Mouse (Mus musculus) adrenal gland, adult 2 months (tissue): ENCODE measurements at regions not wholly inside any gene's neighbourhood (a gene's known extent, or its start where the extent isn't known, plus 50 kb on each side); places are given as distances from the start of the nearest gene placed in this dataset.
"Not testable (repeated sequence)": the region's sequence is repeated elsewhere in the genome, so short reads cannot be mapped to it uniquely, and the experiment has no call there.

ENCODE experiments used
- DNase-seq: peaks from one replicate; pipeline ENCODE4 v3.0.0; 2021

DNA sequence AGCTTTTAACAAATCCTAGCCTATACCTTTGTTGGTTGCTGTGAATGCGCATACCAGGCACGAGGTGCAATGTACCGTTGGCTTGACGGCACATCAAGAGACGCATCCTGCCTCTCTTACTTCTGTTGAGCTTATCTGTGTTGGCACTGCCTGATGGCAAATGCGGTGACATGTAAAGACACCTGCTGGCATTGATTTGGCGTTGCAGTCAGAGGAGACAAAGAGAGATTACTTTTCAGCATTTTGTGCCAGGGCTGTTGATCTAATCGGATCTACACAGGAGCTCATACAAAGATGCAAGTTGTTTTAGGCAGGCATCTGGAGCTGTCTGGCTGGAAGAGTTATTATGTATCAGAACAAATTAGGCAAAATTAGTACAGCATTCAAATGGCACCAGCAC lies 331.5 kb upstream of the Cwc22 start:
- no peak for DNase-seq

DNA sequence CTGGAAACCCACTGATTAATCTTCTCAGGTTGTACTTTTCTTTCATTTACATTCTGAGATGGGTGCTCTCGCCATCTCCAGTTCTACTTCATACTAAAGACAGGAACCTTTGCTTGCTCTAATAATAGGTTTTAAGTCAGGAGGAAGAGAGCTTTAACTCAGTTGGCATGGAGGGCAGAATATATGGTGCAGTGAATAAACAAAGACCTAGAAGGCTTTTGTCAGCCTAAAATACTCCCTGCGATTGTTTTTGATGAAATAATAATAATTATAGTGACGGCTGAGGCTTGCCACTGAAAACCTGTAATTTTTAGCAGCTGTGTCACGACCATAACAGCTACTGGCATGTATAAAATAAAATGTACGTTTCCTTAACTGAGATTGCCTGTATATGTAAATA lies 327.9 kb upstream of the Cwc22 start:
- DNase-seq, result no peak

DNA sequence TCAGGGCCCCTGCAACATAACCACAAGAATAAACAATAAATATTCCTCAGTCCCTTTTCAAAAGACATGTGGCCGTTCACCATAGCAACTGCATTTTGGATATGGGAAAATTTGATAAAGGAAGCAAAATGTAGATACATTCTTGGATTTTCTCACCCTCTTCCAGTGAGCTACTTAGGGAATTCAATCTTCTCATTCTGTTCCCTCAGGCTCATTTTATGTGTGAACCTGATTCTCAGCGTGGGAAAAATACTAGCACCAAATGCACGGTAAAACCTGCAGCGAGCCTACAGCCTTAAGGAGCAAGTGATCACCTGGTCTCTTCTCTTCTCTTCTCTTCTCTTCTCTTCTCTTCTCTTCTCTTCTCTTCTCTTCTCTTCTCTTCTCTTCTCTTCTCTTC lies 322.5 kb upstream of the Cwc22 start:
- DNase-seq, result no peak

DNA sequence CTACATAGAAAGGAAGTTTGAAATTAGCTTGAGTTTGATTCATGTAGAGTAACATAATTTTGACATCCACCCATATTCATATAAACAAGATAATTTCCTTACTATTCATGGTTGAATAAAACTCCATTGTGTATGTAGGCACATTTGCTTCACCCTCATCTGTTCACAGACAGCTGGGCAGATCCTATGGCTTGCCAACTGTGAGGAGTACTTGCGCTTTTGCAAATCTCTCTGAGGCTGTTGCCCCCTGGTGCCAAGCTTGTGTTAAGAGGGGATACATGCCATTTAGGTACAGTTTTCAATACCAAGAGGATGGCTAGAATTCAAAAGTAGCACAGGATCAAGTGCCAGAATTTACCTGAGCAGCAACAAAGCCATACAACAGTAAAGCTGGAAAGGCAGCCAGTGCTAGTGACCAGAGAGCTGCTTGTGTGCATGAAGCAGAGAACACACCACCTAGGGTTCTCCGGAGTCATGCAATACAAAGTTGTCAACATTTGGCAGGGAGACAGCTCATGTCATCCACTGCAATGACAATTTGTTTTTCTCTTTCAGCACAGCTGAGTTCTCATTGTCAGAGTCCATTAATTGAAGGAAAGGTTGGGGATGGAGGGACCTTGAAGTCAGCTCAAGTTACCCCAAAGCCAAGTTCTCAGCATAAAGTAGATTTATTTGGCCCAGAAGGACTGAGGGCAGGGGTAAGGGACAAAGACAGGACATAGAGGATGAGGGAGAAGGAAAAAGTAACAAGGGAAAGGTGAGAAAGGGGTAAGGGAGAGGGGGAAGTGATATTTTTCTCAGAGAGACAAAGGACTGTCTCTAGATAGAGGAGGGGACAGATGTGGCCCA lies 321.6 kb upstream of the Cwc22 start:
- no peak for DNase-seq

DNA sequence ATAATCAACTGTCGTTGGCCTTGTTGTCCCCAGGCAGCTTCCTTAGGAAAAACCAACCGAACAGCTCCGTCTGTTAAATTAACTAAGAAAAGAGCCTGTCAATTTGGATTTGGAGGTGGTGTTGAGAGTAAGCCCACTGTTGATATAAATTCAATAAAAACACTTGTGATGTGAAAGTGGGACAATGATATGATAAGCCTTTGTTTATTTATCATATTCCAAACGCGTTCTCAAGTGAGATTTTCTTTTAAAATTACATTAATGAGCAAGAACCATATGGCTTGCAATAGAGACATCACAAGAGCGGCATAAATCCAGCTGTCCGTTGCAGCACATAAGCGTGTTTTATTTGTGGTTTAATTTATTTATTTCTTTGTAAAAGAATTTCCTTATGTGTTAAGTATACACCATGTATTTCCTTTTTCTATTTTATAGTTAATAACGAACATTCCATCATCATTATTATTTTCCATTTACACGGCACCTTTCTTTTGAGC lies 307.5 kb upstream of the Cwc22 start:
- DNase-seq, result no peak

DNA sequence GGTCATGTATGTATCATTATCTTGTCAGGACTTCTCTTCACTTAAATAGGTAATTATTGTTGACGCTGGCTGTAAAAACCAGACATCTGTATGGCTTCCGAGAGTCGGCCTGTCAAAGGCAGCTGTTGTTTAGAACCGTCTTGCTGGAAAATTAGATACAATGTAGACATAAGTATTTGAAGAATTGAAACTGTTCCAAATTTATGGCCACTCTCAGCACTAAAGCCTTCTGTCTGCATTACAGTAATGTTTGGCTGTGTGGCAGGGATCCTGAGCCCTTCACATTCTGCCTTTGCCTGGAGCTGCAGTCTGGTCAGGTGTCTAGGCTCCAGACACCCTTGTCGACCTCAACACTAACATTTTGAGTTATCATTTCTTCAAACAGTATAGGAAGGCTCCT lies 300.2 kb upstream of the Cwc22 start:
- DNase-seq, result no peak

DNA sequence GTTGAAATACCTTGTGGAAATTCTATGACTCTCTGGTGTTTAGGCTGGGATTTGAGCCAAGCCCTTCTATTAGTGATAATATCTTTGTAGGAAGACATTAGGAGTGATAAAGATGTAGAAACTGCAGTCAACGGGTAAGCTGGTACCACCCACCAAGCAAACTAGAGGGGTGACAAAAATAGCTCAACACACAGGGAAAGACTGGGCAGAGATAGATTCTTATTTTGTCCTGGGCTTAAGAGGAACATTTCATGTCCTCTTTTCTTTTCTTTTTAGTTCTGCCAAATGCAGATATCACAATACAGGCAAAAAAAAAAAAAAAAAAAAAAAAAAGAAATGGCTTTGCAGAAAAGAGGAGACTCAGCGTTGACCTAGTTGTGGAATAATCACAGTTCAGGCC lies 294.1 kb upstream of the Cwc22 start:
- no peak for DNase-seq

DNA sequence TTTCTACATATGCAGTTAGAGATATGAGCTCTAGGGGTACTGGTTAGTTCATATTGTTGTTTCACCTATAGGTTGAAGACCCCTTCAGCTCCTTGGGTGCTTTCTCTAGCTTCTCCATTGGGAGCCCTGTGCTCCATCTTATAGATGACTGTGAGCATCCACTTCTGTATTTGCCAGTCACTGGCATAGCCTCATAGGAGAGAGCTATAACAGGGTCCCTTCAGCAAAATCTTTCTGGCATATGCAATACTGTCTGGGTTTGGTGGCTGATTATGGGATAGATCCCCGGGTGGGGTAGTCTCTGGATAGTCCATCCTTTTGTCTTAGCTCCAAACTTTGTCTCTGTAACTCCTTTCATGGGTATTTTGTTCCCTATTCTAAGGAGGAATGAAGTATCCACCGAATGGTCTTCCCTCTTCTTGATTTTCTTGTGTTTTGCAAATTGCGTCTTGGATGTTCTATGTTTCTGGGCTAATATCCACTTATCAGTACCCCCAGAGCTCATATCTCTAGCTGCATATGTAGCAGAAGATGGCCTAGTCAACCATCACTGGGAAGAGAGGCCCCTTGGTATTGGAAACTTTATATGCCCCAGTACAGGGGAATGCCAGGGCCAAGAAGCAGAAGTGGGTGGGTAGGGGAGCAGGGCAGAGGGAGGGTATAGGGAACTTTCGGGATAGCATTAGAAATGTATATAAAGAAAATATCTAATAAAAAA lies 279.4 kb upstream of the Cwc22 start:
- DNase-seq, result not testable (repeated sequence)

DNA sequence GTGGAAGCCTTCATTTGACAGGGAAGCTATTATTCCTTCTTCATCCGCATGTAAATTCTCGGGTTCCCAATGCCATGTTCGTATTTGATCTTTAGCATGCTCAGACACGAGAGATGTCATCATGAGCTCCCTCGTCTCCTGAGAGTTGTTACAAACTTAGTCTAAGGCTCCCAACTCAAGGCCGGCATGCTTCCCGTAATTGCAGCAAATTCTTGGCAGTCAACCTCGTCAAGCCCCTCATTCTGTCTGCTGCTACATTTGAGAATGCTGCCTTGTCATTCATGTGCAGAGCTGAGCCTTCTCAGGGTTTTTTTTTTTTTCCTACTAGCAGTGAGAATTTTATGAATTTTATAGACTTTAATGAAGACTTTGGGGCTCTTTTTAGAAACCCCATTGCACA lies 268.3 kb upstream of the Cwc22 start:
- no peak for DNase-seq

DNA sequence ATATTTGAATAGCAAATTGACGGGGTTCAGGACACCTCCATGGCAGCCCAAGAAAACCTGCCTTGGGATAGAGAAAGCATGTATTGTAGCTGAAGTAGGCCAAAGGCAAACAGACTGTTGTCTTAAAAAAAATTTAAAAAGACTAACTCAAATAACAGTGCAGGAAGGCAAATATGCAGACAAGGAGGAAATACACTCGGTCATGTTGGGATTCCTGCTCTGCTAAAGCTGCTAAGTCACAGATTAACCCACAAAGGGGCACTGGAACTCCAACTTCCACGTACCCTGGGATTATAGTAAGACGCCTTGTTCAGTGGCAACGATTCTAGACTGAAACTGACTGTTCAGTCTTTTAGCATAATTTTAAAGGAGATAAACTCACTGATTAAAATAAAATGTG lies 258.9 kb upstream of the Cwc22 start:
- no peak for DNase-seq

DNA sequence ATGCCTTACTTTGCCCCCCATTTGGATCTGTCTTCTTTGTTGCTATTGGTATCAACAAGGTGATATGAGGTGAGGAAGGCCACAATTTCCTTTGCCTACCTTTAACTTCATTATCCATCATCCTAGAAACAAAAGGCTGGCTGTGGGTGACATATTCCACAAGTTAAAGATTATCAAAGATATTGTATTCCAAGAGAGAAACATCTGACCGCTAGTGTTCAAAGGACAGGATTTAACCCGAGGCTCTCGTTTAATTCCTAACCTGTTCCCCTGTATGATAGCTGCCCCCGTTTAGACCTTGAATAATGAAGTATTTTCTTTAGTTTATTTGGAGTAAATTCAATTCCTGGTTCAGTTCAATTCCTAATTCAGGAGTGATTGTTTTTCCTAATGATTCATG lies 249.8 kb upstream of the Cwc22 start:
- no peak for DNase-seq

DNA sequence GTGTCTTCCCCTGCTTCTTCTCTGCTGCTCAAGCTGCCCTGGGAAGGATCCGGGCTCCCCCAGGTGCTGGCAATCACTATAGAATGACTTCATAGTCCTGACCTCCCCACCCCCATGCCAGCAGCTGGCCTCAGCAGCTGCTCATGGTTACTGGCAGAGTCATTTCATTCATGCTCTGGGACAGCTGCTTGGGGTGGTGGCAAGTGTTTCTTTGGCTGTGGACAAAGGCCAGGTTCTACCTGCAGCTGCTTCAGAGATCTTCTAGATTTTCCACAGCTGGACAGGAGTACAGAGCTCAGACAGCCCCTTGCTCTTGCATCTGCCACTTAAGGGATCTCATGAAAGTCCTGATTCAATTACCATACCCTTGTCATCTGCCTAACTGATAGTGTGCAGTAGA lies 243.4 kb upstream of the Cwc22 start:
- DNase-seq, result no peak

DNA sequence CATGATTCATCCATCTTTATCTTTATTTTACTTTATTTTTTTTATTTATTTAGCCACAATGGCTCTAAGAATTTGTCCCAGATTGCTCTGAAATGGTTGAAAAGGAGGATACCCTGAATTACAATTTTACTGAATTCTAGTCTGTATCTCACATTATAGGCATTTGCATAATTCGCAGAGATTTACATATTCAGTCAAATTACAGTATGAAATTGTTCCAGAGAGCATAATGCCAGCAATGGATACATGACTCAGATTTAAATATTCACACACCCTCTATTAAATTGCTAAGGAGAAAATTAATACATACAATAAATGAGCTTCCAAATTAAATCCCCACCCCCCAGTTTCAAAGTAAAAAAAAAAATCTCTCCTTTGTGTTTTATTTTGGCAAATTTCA lies 238.8 kb upstream of the Cwc22 start:
- no peak for DNase-seq

DNA sequence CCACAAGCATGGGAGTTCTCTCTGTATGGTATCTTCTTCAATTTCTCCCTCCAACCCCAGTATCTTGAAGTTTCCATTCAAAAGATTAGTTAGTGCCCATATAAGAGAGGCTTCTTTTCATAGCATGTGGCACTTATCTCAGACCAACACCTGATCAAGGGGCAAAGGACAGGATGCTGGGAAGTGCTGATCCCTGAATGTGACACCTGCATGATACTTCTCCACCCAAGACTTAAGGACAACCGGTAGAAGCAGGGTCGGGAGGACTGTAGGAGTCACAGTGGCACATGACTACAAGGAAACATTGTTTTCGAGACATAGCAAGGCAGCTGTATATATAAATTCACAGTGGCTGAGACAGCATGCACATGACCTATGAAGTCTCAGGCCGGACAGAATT lies 227.6 kb upstream of the Cwc22 start:
- no peak for DNase-seq

DNA sequence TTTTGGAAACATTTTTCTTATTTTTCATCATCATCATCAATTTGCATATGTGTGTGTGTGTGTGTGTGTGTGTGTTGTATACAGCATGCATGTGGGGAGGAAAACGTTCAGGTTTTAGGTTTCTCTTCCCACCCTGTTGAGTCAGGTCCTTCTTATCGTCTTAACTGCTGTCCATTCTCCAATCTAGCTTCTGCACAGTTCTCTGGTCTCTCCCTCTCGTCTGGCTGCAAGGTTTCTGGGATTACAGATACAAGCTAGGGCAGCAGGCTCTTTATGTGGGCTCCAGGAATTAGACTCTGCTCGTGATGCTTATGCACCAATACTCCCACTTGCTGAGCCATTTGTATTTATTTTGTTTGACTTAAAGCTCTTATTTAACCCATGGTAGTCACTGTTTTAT lies 226.6 kb upstream of the Cwc22 start:
- no peak for DNase-seq

DNA sequence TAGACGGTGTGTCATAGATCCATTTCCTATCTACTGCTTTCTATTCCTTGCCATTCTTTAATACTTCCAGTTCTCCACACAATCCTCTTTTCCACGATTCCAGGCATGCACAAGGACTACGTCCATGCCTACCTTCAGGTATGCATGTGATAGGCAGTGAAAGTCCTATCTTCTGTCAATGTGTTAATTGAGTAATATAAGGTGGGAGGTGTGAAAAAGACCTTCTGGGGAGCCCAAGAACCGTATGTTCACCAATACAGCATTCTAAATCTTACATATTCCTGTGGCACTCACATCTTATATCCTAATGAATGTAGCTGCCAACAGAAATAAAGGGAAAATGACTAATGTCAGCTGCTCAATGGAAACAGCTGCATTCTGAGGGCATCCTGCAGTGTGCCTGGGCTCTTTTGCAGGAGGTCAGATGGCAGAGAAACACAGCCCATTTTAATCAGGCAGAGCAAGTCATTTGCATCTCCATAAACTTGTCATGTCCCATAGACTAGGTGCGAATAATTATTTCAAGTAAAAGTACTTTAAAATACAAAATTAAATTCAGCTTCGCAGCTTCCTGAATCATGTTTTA lies 224.1 kb upstream of the Cwc22 start:
- DNase-seq, result no peak

DNA sequence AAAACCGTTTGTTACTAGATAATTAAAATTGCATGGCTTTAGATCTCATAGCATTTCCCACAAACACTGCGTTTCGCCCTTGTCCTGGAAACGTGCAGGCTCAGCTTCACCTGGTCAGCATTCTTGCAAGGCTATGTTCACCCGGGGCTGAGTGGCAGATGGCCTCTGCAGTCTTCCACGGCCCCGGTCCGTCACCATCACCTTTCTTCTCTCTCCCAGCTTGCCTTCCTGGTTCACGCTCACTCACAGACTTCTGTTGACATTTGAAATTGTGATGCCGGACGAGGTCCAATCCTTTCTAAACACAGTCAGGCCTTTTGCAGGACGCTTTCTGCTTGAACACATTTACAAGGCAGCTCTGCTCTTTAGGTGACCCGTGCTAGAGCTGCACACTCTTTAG lies 219.3 kb upstream of the Cwc22 start:
- no peak for DNase-seq

DNA sequence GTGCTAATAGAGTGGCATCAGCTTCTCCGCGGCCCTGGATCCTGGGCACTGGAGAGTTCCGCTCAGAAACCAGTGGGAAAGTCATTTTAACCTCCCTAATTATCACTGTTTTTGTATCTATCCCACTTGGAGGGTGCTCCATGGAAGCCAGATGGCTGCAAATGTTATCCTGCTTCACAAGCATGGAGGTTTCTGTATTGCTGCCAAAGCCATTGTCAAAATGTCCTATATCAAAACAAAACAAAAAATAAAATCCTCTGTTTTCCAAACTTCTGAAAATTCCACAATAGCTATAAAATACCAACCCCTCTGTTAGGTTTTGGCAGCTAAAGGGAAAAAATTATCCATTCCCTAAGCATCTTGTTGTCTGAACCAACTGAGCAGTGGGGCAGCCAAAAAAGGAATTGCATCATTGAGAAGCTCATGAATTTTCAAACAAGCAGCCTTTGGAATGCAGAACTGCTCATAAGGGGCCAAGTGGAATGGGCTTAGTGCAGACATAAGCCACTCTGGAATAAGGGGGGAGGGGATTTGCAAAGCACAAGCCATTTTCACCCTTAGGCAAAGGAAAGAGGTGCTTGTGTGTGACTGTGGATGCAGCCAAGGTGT lies 213.8 kb upstream of the Cwc22 start:
- no peak for DNase-seq

DNA sequence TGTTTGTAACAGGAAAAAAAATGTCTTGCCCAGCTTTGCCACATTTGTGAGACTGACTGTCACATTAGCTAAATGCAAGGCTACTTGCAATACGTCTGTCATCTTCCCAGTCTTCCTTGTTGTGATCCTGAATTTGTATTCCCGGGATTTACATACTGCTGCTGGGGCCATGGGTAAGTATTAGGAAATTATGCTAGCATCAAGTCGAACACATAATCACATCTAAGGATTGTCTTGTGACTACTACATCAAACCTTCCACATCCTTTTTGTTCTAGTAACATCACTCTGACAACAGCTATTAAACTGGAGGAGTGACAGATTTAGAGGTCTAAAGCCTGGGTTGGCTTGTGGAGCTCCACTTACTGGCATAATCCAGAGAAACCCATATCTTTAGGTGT lies 164.2 kb upstream of the Cwc22 start:
- no peak for DNase-seq

DNA sequence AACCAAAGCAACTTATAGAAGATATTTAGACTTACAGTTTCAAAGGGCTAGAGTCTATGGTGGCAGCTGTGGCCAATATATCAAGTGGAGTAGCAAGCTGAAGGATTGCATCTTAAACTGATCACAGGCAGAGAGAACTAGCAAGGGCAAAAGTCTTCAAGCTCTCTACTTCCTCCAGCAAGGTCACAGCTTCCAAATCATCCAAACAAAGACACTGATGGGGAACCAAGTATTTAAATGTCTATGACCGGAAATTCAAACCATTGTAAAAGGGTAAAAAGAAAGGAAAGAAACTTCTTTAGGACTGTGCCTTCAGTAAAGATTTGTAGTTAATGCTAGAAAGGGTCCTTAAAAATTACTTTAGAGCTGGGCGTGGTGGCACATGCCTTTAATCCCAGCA lies 149.4 kb upstream of the Cwc22 start:
- no peak for DNase-seq

DNA sequence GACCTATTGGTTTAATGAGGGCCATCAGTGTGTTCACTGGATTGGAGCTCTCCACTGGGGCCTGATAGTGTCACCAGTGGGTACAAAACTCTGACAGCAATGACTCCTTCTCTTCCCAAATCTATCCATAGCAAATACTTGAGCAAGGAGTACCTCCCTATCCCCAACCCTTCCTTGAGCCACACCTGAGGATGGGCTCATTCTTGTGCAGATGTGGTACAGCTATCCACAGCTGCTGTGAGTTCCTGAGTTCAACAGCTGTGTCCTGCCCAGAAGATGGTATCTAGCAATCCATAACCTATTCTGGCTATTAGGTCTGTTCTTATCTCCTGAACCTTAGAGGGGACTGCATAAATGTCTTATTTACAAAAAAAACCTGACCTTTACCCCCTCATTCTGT lies 148.7 kb upstream of the Cwc22 start:
- no peak for DNase-seq

DNA sequence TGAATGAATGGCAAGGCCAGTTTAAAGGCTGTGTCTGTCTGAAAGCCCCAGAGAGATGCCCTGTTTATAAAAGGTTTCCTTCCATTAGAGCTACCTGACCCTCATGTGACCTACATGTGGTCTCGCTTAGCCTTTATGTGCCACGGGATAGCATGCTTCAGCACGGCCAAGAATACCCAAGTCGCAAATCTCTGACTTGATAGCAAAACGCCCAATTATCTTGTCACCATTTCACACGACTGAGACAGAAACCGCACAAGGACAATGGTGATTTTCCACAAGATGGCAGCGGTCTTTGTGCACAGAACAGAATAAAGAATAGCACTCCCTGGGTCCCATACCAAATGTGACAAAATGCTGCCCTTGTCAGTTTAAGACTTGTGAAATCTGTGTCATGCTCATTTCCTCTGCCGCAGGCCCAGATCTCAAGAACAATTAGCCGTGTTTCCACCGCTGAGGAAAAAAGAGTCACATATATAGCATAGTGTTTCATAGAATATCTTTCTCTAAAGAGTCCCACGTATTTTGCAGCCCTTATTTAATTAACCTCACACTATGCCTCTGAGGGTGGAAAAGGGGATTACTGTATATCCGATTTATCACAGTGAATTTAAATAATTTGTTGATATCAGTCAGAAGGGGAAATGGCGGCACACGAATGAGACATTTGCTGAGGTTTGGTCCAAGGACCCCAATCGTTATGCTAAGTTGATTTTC lies 118.3 kb upstream of the Cwc22 start:
- DNase-seq, result no peak
